Mouse (Mus musculus) thymus, adult 2 months (tissue): ENCODE measurements around the gene Dock1. TPM values are rescaled to one million over a fixed set of nuclear protein-coding genes. Genes with fewer than 3 reads are reported as not detected.

Experiments used
- DNase-seq: peaks from one replicate; pipeline ENCODE4 v3.0.0; 2021
- H3K27ac ChIP-seq: fragments of 200-500 bp; 2 replicates; pipeline ENCODE4 v1.5.1; 2012; ENCODE audit warnings: low read length, control low read depth; ENCODE audit not compliant: control insufficient read depth, insufficient read depth
- H3K27me3 ChIP-seq: fragments of 200-500 bp; 2 replicates; pipeline ENCODE4 v1.6.1; 2012; ENCODE audit warnings: mild to moderate bottlenecking, low read length, moderate library complexity, mixed read lengths; ENCODE audit not compliant: control insufficient read depth, insufficient read depth
- H3K36me3 ChIP-seq: fragments of 200-500 bp; 2 replicates; pipeline ENCODE4 v1.6.1; 2012; ENCODE audit warnings: mild to moderate bottlenecking, low read length, moderate library complexity; ENCODE audit not compliant: control insufficient read depth, insufficient read depth
- H3K4me1 ChIP-seq: fragments of 200-500 bp; replicated peaks from 2 replicates; pipeline ENCODE4 v1.6.1; 2012; ENCODE audit warnings: low read length; ENCODE audit not compliant: control insufficient read depth, insufficient read depth
- H3K4me3 ChIP-seq: fragments of 200-500 bp; 2 replicates; pipeline ENCODE4 v1.5.1; 2012; ENCODE audit warnings: mild to moderate bottlenecking, low read length, control low read depth, moderate library complexity; ENCODE audit not compliant: control insufficient read depth, insufficient read depth
- CTCF ChIP-seq: fragments of 200-500 bp; IDR thresholded peaks from 2 replicates; pipeline ENCODE4 v1.5.1; 2012; ENCODE audit warnings: mild to moderate bottlenecking, control low read depth, low read length, moderate library complexity, borderline replicate concordance; ENCODE audit not compliant: control insufficient read depth, poor library complexity, insufficient read depth; ENCODE audit errors: extremely low read depth
- POLR2A ChIP-seq: fragments of 200-500 bp; IDR thresholded peaks from 2 replicates; pipeline ENCODE4 v1.6.1; 2012; ENCODE audit warnings: mild to moderate bottlenecking, low read length, control low read depth, moderate library complexity; ENCODE audit not compliant: control insufficient read depth, poor library complexity, insufficient read depth; ENCODE audit errors: extremely low read depth
- WGBS: fragments of 180-500 bp; shearing (Covaris S2); methylation state at CpG from one replicate; pipeline ENCODE4 v1.1.7; 2018; 5-methylcytosine and 5-hydroxymethylcytosine counted together
- polyA plus RNA-seq: library from polyadenylated mRNA; depleted of rRNA; stranded (reverse); fragments of >200 nt; gene quantifications from 2 replicates; pipeline ENCODE4 v1.2.3, GENCODE M21; 2012

The Dock1 gene
- polyA plus RNA-seq, 1 experiment, result 3.2 TPM

GRCm38 (mm10) chr7:134747059-134747458 is 76.6 kb downstream of the Dock1 start:
- Histone ChIP-seq H3K27me3 (no peaks in the 10 kb centered on the region), H3K27ac (no peak overlapping the region), H3K4me3 (no peak overlapping the region), H3K4me1 (no peaks in the 10 kb centered on the region), H3K36me3 (no peaks in the 10 kb centered on the region)
- WGBS, result 98% methylated on average over 4 of the region's 4 CpGs
- TF ChIP-seq CTCF, result no peak
- TF ChIP-seq POLR2A, result no peak
- DNase-seq, result no peak

GRCm38 (mm10) chr7:134748376-134748775 is 77.9 kb downstream of the Dock1 start:
- H3K27ac ChIP-seq, result no peak overlapping the region
- H3K4me3 ChIP-seq, result no peak overlapping the region
- WGBS, result 89% methylated on average over 3 of the region's 3 CpGs
- H3K27me3 ChIP-seq, result no peaks in the 10 kb centered on the region
- H3K36me3 ChIP-seq, result no peaks in the 10 kb centered on the region
- DNase-seq, result no peak
- H3K4me1 ChIP-seq, result no peaks in the 10 kb centered on the region
- TF ChIP-seq CTCF (no peak), POLR2A (no peak)

- Histone ChIP-seq H3K36me3 (no peaks in the 10 kb centered on the region), H3K4me3 (no peak overlapping the region), H3K27me3 (no peaks in the 10 kb centered on the region), H3K27ac (no peak overlapping the region), H3K4me1 (no peaks in the 10 kb centered on the region)
- WGBS, result 90% methylated on average over 1 of the region's 1 CpGs
- no peak for DNase-seq
- no peak for TF ChIP-seq CTCF
- TF ChIP-seq POLR2A, result no peak
Measured at GRCm38 (mm10) chr7:134749613-134750012, 79.2 kb downstream of the Dock1 start.

GRCm38 (mm10) chr7:134751496-134751895 is 81.0 kb downstream of the Dock1 start:
- Histone ChIP-seq H3K27me3 (no peaks in the 10 kb centered on the region), H3K27ac (no peak overlapping the region), H3K4me3 (no peak overlapping the region), H3K4me1 (no peaks in the 10 kb centered on the region), H3K36me3 (no peaks in the 10 kb centered on the region)
- 88% methylated on average over 3 of the region's 3 CpGs for WGBS
- TF ChIP-seq POLR2A, result no peak
- no peak for TF ChIP-seq CTCF
- no peak for DNase-seq

GRCm38 (mm10) chr7:134753417-134753816 is 83.0 kb downstream of the Dock1 start:
- no peak overlapping the region for H3K4me3 ChIP-seq
- H3K27me3 ChIP-seq, result no peaks in the 10 kb centered on the region
- DNase-seq, result no peak
- no peaks in the 10 kb centered on the region for H3K4me1 ChIP-seq
- no peaks in the 10 kb centered on the region for H3K36me3 ChIP-seq
- TF ChIP-seq POLR2A (no peak), CTCF (no peak)
- no peak overlapping the region for H3K27ac ChIP-seq
- 93% methylated on average over 5 of the region's 5 CpGs for WGBS

GRCm38 (mm10) chr7:134757605-134758004 is 87.2 kb downstream of the Dock1 start:
- WGBS, result 94% methylated on average over 7 of the region's 7 CpGs
- no peak for TF ChIP-seq CTCF
- no peak for TF ChIP-seq POLR2A
- H3K36me3 ChIP-seq, result no peaks in the 10 kb centered on the region

GRCm38 (mm10) chr7:134761799-134762198 is 91.3 kb downstream of the Dock1 start:
- Histone ChIP-seq H3K27me3 (no peaks in the 10 kb centered on the region), H3K4me3 (no peak overlapping the region), H3K27ac (no peak overlapping the region), H3K4me1 (no peaks in the 10 kb centered on the region), H3K36me3 (no peaks in the 10 kb centered on the region)
- no peak for DNase-seq
- TF ChIP-seq POLR2A, result no peak
- no peak for TF ChIP-seq CTCF
- 91% methylated on average over 4 of the region's 4 CpGs for WGBS

More at GRCm38 (mm10) chr7:134757605-134758004, 87.2 kb downstream of the Dock1 start:
- no peaks in the 10 kb centered on the region for H3K27me3 ChIP-seq
- no peak for DNase-seq
- no peaks in the 10 kb centered on the region for H3K4me1 ChIP-seq
- H3K27ac ChIP-seq, result no peak overlapping the region
- H3K4me3 ChIP-seq, result no peak overlapping the region
